Mouse (Mus musculus) heart, adult 11 months (tissue): ENCODE measurements around the gene Tmod2.

Experiments
- DNase-seq: peaks from one replicate; pipeline ENCODE4 v3.0.0; 2022

Gene Tmod2

DNA sequence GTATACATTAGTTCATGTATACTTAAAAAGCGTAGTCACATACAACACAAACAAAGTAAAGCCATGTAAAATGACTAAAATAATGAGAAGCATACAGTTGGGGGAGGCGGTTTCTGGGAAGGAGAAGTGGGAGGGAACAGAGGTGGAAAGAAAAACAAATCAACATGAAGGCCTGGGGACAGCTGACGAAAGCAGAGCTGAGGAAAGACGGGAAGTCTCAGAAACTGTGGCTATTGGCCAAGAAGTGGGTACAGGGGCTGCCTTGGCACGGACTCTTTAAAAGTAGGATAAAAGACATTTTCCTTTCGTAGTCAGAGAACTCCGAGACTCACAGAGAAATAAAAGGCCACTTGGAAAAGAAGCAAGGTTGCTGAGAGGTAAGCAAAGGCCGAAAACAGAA, 62.1 kb downstream of the Tmod2 start:
- peak; percentile 96 for DNase-seq

DNA sequence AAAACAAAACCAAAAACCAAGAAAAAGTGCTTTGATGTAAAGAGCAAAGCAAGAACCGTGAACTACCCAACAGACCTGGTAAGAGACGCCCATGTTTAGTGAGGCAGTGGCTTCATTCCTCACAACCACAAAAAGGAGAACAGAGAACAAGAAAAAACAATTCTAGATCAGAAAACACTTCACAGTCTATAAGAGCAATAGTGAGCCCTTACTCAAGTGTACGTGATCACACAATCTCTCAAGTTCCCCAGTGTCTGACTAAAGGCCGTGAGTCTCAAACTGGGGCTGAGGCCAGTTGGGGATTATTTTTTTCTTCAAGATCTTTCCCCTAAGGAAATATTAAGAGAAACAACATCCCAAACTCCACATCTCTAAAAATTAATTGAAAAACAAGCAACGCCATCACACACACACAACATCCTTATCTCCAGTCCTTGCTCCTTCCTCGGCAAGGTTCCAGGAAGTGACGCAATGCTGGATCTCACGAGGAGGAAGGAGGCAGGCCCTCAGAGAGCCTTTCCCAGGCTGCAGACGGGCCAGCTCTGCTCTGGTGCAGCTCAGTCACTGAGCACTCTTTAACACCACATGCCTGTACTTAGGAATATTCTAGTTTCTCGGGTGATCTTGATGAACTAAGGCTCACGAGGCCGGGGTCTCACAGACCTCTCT, 64.1 kb downstream of the Tmod2 start:
- peak; percentile 100 for DNase-seq

DNA sequence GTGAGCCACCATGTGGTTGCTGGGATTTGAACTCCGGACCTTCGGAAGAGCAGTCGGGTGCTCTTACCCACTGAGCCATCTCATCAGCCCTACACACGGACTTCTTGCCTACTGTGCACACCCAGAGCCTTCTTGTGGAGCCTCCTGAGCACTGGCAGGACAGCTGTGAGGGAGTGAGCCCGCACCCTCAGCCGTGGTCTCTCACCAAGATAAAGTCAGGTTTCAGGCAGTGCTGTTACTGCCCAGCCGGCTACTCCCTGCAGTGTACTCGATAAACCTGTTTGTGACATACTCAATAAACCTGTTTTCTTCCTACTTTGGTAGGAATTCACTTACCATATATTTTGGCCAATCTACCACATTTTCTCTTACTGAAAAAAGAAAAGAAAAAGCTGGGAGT, 65.6 kb downstream of the Tmod2 start:
- peak; percentile 83 for DNase-seq

DNA sequence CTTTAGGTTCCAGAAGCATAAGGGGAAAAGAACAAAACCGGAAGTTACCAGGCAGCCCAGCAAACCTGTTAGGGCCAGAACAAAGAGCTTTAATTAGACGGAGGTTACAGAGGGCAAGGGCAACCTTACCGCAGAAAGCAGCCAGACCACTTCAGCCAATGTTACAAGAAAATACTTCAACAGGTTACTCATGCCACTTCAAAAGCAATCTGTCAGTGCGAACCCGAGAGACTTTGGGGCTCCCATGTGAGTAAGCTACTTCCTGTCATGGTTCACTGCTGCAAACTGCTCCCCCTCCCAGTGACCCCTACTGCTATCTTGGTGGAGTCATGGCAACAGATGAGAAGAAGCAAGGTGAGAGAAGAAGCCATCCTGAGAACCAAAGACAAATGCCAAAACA, 69.6 kb downstream of the Tmod2 start:
- DNase-seq = peak; percentile 93

DNA sequence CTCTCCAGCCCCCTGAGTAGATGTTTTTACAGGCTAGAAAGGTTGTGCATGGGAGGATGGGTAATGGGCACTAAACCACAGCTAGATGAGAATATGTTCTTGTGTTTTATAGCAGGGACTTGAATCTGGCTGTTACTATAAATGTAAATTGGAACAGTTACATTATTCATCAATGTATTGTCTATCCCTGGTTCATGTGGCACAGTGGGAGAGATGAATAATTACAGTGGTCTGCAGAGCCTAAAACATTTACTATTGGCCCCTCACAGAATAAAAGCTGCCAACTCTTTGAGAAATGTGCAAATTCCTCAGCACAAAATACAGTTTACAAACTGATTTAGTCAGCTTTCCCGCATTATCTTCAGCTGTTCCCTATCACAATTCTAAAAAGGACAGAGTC, 74.7 kb downstream of the Tmod2 start:
- DNase-seq = peak; percentile 21

DNA sequence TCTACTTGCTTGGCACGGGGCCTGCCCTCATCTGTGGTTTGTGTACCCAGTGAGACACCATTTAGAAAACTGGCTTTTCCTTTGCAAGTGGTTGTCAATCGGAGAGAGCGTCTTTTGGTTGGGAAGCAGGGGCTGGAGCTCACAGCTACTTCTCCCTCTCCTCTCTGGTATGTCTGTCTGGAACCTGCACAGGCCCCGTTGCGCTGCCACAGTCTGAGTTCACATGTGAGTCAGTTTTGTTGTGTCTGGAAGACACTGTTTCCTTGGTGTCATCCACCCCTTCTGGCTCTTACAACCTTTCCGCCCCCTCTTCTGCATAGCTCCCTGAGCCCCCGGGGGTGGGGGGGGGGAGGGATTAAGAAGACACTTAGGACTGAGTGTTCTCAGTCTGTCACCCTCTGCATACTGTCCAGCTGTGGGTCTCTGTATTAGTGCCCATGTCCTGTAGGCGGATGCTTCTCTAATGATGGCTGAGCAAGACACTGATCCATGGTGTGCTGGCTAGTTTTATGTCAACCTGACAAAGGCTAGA, 76.6 kb downstream of the Tmod2 start:
- DNase-seq = peak; percentile 92

DNA sequence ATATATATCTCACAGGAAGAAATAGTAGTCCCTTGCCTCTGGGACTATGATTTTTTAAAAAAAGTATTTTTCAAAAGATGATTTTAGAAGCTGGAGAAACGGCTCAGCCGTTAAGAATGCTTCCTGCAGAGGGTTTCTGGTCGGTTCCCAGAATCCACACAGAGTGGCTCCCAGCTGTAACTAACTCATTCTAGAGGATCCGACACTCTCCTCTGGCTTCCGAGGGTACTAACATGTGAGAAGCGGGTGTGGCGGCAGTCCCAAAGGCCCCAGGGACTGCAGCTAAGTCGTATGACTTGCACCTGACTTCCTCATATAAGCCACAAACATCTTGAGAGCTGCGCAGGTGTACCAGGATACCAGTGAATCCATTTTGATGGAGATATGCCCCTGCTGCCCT, 78.1 kb downstream of the Tmod2 start:
- DNase-seq = peak; percentile 93

DNA sequence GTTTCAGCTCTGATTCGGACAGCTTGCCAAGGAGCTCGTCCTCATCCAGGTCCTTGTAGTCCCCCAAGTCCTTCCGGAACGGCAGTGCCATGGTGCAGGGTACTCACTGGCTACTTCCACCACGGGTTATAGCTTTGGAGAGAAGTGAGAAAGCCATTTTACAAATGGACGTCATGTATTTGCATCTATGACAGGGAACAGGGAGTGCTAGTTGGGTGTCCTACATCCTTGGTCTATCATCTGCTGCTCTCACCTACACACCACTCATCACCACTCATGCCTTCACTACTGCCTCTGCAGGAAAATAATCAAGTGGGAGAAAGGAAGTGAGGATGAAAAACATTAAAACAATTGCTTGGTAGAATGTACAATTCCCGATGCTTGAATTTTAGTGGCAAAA, 78.7 kb downstream of the Tmod2 start:
- peak; percentile 91 for DNase-seq

DNA sequence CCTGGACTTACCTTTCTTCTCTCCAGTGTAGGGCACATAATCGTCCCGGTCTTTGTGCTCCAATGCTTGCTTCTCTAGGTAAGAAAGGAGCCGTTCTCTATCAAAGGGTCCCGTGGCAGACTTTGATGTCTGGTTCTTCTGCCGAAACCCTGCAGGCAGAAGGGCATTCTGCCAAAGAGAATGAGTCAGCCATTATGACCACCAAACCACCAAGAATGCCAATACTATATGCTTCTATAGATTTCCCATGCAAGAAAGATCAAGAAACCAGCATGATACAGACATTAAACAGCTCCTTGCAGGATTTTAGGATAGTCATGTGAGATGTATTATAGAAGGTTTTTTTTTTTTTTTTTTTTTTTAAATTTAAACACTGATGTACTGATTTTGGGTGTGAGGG, 81.8 kb downstream of the Tmod2 start:
- peak; percentile 74 for DNase-seq

DNA sequence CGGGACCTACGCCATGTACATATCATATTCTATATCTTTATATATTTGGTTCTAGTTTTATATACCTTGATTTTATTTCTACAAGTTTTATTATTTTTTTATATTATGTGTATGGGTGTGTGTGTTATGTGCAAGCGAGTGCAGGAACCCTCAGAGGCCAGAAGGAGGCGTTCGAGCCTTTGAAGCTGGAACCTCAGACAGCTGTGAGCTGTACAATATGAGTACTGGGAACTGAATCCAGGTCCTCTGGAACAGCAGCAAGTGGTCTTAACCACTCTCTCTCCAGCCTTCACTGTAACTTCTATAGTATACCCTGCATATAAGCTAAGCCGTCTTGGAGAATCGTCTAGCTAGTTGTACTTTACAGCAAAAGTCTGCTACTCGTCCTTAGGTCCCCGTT, 83.0 kb downstream of the Tmod2 start:
- peak; percentile 78 for DNase-seq

DNA sequence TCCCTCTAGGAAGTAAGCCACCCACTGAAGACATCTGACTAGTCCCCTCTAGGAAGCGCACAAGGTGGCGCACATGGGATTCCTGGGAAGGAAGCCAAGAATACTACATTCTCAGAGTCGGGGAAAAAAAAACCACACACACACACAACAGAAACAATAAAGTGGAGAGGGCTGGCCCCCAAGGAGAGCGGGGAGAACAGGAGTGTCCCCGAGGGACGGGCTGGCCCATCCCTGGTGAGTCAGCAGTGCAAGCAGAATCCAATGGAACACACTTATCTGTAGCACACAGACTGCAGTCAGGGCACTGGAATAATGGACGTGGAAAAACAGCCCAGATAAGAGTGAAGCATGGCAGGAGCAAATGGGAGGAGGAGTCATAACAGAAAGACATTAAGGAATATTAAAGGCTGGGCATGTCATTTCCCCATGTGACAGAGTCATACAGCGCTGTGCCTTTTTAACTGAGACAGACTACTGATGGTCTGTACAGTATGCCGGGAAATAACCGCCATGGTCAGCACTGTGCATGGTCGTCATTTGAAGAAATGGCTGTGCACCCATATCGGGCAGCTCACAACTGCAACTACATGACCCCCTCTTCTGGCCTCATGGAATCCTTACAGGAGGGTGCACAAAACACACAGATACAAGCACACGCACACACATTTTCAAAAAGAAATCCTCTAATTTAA, 83.6 kb downstream of the Tmod2 start:
- peak; percentile 99 for DNase-seq

DNA sequence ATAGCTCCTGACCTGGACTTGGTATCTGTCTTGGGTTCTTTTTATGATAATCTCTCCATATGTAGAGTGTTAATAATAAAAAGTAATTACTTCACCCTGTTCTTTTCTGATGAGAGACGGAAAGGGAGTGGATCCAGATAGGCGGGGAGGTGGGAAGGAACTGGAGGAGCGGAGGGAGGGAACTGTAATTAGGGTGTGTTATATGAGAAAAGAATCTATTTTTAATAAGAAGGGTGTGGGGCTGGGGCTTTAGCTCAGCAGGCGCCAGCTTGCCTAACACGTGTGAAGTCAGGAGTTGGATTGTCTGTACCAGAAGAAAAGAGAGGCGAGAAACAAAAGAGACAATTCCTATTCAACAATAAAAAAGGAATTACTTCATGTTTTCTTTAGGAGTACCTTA, 87.5 kb downstream of the Tmod2 start:
- peak; percentile 98 for DNase-seq

DNA sequence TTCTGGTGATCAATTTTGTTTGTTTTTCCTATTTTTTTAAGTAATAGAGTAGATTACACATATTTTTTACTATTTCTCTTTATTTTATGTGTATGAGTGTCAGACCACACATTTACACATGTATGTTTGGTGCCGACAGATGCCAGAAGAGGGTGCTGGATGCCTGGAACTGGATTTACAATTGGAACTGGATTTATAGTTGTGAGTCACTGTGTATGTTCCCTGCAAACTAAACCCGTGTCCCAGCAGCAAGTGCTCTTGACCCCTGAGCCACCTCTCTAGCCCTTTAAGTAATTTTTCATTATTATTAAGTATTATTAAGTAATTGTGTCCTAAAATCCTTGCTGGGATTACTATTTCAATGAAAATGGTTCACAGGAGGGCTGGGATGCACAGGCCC, 88.9 kb downstream of the Tmod2 start:
- DNase-seq = peak; percentile 58

DNA sequence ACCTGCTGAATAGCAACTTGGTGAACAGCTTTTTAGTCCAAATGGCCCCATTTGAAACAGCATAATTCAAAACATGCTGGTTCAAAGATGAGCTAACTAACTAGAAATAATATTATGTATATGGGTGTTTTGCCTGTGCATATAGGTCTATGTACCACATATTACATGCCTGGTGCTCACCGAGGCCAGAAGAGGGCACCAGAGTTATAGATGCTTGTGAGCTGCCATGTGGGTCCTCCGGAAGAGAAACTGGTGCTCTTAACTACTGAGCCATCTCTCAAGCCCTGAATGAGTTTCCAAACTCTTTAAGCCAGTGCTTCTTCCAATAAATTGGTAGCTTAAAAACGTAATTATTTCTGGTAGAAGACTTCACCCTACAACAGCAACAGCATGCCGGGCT, 89.3 kb downstream of the Tmod2 start:
- peak; percentile 95 for DNase-seq

DNA sequence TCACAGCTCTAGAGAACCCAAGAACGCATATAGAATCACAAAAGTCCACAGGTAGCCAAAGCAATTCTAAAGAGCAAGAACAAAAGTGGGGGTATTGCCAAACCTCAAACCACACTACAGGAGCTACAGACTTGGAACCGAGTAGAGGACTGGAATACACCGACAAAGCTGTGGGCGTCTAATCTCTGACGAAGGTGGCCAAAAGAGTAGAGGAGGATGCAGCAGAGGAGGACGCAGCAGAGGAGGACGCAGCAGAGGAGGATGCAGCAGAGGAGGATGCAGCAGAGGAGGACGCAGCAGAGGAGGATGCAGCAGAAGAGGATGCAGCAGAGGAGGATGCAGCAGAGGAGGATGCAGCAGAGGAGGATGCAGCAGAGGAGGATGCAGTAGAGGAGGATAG, 90.2 kb downstream of the Tmod2 start:
- peak; percentile 82 for DNase-seq

DNA sequence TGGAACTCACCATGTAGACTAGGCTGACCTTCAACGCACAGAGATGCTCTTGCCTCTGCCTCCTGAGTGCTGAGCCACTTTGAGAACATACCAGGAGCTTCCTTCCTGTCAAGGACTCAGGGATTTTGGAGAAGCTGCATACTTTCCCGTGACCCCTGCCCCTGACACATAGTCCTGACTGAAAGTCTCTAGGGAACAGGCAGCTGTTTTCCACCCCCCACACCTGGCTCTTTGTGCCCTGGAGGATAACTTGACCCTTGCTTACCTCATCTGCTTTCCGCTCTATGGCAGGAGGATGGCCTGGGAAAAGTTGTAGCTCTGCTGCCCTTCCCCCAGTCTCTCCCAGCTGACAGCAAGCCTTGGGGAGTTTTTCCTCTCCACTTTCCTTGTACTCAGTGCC, 93.4 kb downstream of the Tmod2 start:
- DNase-seq = peak; percentile 94
